10 mouse cellular contexts compared by ENCODE assay signal in genomic region chr19:53106952-53107351, GRCm38 (mm10). TPM values are rescaled to one million over a fixed set of nuclear protein-coding genes. Genes with fewer than 3 reads are reported as not detected.
DNase-seq lines count a peak whose midpoint lies in the region; ATAC-seq lines count a peak whose summit lies in the region.
"Had no signal": no experiment of that assay in that cellular context is flagged by ENCODE, and none has a peak within 500 bp of the region (broad histone marks: within the 10 kb centered on the region; RNA-seq: fewer than 3 reads in every experiment).

No protein-coding gene starts in this region.

- H3K4me1 ChIP-seq in kidney, embryonic 14.5 days (ENCODE audit: control insufficient read depth, insufficient read depth, low read length) = peaks cover 6% of the 10 kb centered on the region; the same call in 1 of the 2 replicates
- H3K4me1 ChIP-seq in forebrain, embryonic 12.5 days = peaks cover 5% of the 10 kb centered on the region

- WGBS in kidney, embryonic 14.5 days = 82% methylated on average over 7 of the region's 7 CpGs
- 80% methylated on average over 7 of the region's 7 CpGs for WGBS in forebrain, embryonic 12.5 days

- no peak for ATAC-seq in kidney, embryonic 14.5 days (ENCODE audit: low FRiP score, low TSS enrichment)
- ATAC-seq in cerebellum, adult (ENCODE audit: insufficient number of reproducible peaks, low FRiP score, low TSS enrichment) = no peak
- no peak for ATAC-seq in forebrain, embryonic 12.5 days (ENCODE audit: low FRiP score)
- ATAC-seq: hindbrain, embryonic 16.5 days had no signal

- H3K4me2 ChIP-seq in kidney, embryonic 14.5 days (replicated peaks; ENCODE audit: low read depth, low read length) = no peak overlapping the region
- H3K4me2 ChIP-seq in forebrain, embryonic 12.5 days = no peak overlapping the region
- H3K4me2 ChIP-seq: midbrain, embryonic 12.5 days had no signal

- H3K4me3 ChIP-seq in kidney, embryonic 14.5 days (ENCODE audit: low read length) = no peak overlapping the region
- no peak overlapping the region for H3K4me3 ChIP-seq in forebrain, embryonic 12.5 days (replicated peaks)
- H3K4me3 ChIP-seq: midbrain, embryonic 12.5 days had no signal

- peak; percentile 40 to 45 for DNase-seq in kidney, postnatal 25 days
- DNase-seq in ES-CJ7 (ENCODE audit: low read depth, low spot score) = peak; percentile 42
- DNase-seq in brain, adult 2 months (ENCODE audit: low read depth, low spot score) = peak; percentile 57
- peak; percentile 73 for DNase-seq in lung, postnatal 36 days
- no peak for DNase-seq in adrenal gland, adult 2 months

- no peak overlapping the region for H3K27ac ChIP-seq in kidney, embryonic 14.5 days (ENCODE audit: low read depth, low read length)
- no peak overlapping the region for H3K27ac ChIP-seq in forebrain, embryonic 12.5 days
- H3K27ac ChIP-seq: midbrain, embryonic 12.5 days had no signal

- H3K9me3 ChIP-seq in kidney, embryonic 14.5 days (ENCODE audit: control insufficient read depth, low read length) = no peaks in the 10 kb centered on the region
- H3K9me3 ChIP-seq in forebrain, embryonic 12.5 days = no peaks in the 10 kb centered on the region
- H3K9me3 ChIP-seq: midbrain, embryonic 12.5 days had no signal

- no peak overlapping the region for H3K9ac ChIP-seq in kidney, embryonic 14.5 days (ENCODE audit: low read depth, low read length)
- H3K9ac ChIP-seq in forebrain, embryonic 12.5 days = no peak overlapping the region
- H3K9ac ChIP-seq: midbrain, embryonic 12.5 days had no signal

- H3K27me3 ChIP-seq in kidney, embryonic 14.5 days (ENCODE audit: control insufficient read depth, insufficient read depth, low read length) = no peaks in the 10 kb centered on the region
- no peaks in the 10 kb centered on the region for H3K27me3 ChIP-seq in forebrain, embryonic 12.5 days
- H3K27me3 ChIP-seq: midbrain, embryonic 12.5 days had no signal

- no peaks in the 10 kb centered on the region for H3K36me3 ChIP-seq in kidney, embryonic 14.5 days (ENCODE audit: control insufficient read depth, insufficient read depth, low read length)
- H3K36me3 ChIP-seq in forebrain, embryonic 12.5 days (replicated peaks) = no peaks in the 10 kb centered on the region
- H3K36me3 ChIP-seq: midbrain, embryonic 12.5 days had no signal

RNA-seq across cellular contexts. Expression of gene Add3, which starts 33.3 kb away (rescaled TPM):
- 39.5 and 76.1 TPM in 2 replicates for polyA plus RNA-seq in kidney, embryonic 14.5 days (2014; fragmentation: Nextera tagmentation; extraction: Ambion mirVana)
- 10 to 100 TPM; 43.1 to 46.6 TPM for total RNA-seq in adrenal gland, adult 2 months (2021)
- 9.4 and 11.6 TPM in 2 replicates for polyA plus RNA-seq in adrenal gland, adult 2 months (2012; rRNA removed)
- 48.5 and 51.2 TPM in 2 replicates for polyA plus RNA-seq in forebrain, embryonic 12.5 days (2016; fragmentation: Nextera tagmentation; extraction: Ambion mirVana)
